Mouse (Mus musculus) Patski (cell line): ENCODE measurements around the gene Astn2. TPM values are rescaled to one million over a fixed set of nuclear protein-coding genes. Genes with fewer than 3 reads are reported as not detected.

Source experiments
- ATAC-seq: fragments of 100-300 bp; one replicate; pipeline ENCODE4 v1.8.0; 2021
- CTCF ChIA-PET: fragments of 350-600 bp; sonication (Branson Sonifier 250); formaldehyde crosslinking; loops from one replicate; lab custom pipeline; 2022; ENCODE audit warnings: inconsistent platforms; lab: Charles Lee
- POLR2A ChIA-PET: fragments of 350-600 bp; sonication (Branson Sonifier 250); formaldehyde crosslinking; loops from one replicate; lab custom pipeline; 2022; ENCODE audit warnings: antibody characterized with exemption, inconsistent platforms; lab: Charles Lee
- DNase-seq: peaks from one replicate; pipeline ENCODE4 v3.0.0-alpha.2; 2011; ENCODE audit warnings: low read depth, low spot score
- H3K27me3 ChIP-seq: fragments of 371-371 bp; one replicate; pipeline ENCODE4 v1.5.1; 2021
- CTCF ChIP-seq: fragments of 100-300 bp; IDR thresholded peaks from one replicate; pipeline ENCODE4 v1.5.1; 2021
- in situ Hi-C: fragments of 300-500 bp; cut with MboI; formaldehyde crosslinking; loops from 3 replicates; pipeline ENCODE4 v1.11.1; 2018; ENCODE audit warnings: low pct_unique_long_range_greater_than_20kb, mixed read lengths
- polyA plus RNA-seq: library from polyadenylated mRNA; unstranded; gene quantifications from one replicate; pipeline ENCODE4 v1.2.3, GENCODE M21; 2021

The Astn2 gene
- polyA plus RNA-seq, 1 experiment from 2014 or later, result 0.19 TPM

DNA sequence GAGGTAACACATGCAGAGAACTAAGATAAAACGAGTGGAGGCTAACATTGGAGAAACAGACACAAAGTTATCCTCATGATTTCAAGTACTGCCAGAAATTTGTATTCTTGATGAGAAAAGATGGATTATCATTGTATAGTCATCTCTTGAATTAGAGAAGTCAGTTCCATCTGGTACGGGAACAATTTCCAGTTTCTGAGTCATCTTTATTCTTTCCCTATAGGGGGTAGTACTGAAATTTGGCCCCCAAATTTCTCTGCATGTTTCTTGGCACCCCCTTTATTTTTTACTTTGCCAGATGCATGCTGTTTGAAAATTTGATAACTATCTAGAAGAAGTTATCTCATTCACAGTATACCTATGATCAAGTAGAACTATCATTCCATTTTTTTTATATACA is 420.8 kb downstream of the Astn2 start:
- POLR2A ChIA-PET, result no interaction called here
- peaks cover 7% of the 10 kb centered on the region for H3K27me3 ChIP-seq
- ATAC-seq (no peak), DNase-seq (no peak)
- CTCF ChIA-PET, result interaction anchor here (1.4 kb wide), 1 partner anchor 10 kb away, joined by 3 read pairs; no protein-coding TSS in a partner anchor
- no peak for TF ChIP-seq CTCF
- in situ Hi-C loops, result no loop called here

DNA sequence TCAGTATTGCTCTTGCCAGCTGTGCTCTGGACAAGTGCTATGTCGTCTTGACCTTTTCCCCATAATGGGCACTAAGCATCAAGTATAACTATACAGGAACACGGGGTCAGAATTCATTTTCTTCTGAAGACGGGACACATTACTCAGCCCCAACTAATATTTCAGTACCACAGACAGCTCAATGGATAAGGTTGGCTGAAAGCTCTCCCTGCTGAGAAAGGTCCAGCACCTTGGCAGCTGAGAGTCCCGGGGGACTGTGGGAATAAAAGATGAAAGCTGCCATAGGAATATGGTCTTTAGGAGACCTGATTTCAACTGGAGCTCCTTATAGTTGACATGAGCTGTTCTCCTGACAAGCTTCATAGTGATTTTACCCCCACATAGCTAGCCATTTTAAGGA is 421.5 kb downstream of the Astn2 start:
- in situ Hi-C loops, result no loop called here
- H3K27me3 ChIP-seq, result peaks cover 8% of the 10 kb centered on the region
- CTCF ChIA-PET, result interaction anchor here (1.4 kb wide), 1 partner anchor 10 kb away, joined by 3 read pairs; no protein-coding TSS in a partner anchor
- POLR2A ChIA-PET, result no interaction called here
- DNase-seq (peak; percentile 15), ATAC-seq (no peak)
- TF ChIP-seq CTCF, result no peak

DNA sequence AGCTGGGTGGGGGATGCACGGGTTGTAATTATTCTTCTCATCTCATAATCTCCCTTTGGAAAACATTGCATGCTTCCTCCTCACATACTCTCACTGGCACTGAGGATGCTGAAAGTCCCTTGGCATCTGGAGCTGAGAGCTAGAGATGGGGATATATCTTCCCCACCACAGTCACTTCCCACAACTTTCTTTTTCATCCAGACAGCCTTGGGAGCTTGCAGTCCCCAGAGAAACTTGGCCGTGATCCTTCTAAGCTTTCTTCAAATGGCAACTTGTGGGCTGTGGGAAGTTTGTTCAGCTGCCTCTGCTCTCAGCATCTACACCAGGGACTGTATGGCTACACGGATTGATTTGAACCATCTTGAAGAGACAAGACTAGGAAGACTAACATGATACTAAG is 428.2 kb downstream of the Astn2 start:
- ATAC-seq (no peak), DNase-seq (no peak)
- H3K27me3 ChIP-seq, result peaks cover 8% of the 10 kb centered on the region
- POLR2A ChIA-PET, result no interaction called here
- TF ChIP-seq CTCF, result no peak
- CTCF ChIA-PET, result no interaction called here
- in situ Hi-C loops, result no loop called here

DNA sequence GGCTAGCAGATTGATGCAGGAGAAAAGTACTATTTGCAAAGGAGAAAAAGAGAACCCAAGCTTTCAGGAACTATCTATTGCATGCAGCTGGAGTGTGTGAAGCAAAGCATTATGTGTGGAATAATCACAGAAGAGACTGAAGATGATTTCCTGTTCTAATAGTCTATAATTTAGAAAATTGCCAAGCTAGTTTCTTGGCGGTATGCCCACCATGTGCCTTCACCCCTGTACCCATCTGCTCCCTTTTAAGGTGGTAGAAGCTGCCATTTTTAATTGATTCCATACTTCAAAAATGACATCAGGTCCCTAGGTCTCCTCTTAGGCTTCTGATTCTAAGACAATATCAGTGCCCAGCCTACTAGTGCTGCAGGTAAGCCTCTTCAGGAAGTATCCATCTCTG is 432.0 kb downstream of the Astn2 start:
- in situ Hi-C loops, result no loop called here
- DNase-seq (no peak), ATAC-seq (no peak)
- POLR2A ChIA-PET, result no interaction called here
- no peaks in the 10 kb centered on the region for H3K27me3 ChIP-seq
- CTCF ChIA-PET, result interaction anchor here (1.3 kb wide), 1 partner anchor 10 kb away, joined by 3 read pairs; no protein-coding TSS in a partner anchor
- TF ChIP-seq CTCF, result no peak

DNA sequence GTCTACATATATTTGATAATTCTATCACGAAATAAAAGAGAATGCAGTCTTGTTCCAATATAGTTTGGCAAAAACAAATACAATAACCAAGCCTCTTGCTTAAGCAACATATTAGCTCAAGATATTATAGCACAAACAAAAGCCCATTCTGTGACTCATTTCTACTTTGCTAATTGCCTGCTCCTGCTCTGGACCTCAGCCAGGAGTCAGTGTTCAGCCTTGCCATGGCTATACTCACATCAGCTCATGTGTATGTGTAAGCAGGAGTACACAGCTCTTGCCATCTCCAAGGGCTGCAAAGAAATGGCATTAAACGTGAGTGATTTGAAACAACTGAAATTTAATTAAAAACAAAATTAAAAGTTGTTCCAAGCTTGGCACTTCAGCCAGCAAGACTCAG is 435.1 kb downstream of the Astn2 start:
- peak; percentile 2 for DNase-seq
- in situ Hi-C loops, result no loop called here
- no peaks in the 10 kb centered on the region for H3K27me3 ChIP-seq
- no peak for ATAC-seq
- TF ChIP-seq CTCF, result no peak
- CTCF ChIA-PET, result no interaction called here
- POLR2A ChIA-PET, result no interaction called here

DNA sequence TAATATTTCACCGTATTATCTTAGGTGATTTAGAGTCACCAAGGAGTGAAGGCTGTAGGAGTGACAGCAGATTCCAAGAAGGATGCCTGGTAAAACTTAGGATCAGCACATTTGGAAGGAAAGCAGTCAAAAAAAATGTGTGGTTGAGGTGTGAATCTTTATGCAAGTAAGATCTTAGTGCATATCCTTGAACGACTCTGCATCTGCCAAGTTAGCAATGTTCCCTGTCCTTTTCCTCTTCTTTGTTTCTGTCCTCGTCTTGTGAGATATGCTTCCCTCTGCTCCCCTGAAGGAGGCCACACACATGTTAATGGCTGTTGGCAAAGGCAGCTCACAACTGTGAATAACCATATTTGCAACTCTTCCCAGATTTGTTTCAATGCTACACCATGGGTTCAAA is 439.8 kb downstream of the Astn2 start:
- in situ Hi-C loops, result no loop called here
- no peak for DNase-seq
- TF ChIP-seq CTCF, result no peak
- ChIA-PET CTCF (no interaction called here), POLR2A (no interaction called here)
- ATAC-seq, result no peak
- no peaks in the 10 kb centered on the region for H3K27me3 ChIP-seq

DNA sequence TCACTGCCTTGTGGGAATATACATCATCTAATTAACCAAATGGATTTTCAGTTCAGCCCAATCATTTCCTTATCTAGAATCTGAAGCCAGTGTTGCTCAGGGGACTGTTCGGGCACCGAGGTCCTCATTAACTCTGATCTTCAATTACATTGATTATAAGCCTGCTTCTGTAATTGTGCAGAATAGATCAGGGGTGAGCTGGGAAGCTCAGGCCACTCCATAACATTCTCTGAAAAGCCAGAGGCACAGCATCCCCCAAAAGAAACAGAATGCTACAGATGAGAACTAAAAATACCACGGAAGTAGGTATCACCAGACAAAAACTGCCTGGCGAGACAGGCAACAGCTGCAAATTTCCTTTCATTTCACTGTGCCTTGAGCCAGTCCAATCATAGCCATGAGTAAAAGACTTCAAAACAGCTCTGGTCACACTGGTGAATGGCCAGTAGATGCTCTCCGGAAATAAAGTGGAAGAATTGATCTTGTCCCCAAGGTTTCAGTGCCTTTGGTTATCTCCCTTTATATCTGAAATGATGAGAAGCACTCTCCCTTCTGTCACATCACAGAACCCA is 445.1 kb downstream of the Astn2 start:
- DNase-seq (no peak), ATAC-seq (no peak)
- in situ Hi-C loops, result no loop called here
- TF ChIP-seq CTCF, result no peak
- H3K27me3 ChIP-seq, result no peaks in the 10 kb centered on the region
- POLR2A ChIA-PET, result no interaction called here
- CTCF ChIA-PET, result no interaction called here

DNA sequence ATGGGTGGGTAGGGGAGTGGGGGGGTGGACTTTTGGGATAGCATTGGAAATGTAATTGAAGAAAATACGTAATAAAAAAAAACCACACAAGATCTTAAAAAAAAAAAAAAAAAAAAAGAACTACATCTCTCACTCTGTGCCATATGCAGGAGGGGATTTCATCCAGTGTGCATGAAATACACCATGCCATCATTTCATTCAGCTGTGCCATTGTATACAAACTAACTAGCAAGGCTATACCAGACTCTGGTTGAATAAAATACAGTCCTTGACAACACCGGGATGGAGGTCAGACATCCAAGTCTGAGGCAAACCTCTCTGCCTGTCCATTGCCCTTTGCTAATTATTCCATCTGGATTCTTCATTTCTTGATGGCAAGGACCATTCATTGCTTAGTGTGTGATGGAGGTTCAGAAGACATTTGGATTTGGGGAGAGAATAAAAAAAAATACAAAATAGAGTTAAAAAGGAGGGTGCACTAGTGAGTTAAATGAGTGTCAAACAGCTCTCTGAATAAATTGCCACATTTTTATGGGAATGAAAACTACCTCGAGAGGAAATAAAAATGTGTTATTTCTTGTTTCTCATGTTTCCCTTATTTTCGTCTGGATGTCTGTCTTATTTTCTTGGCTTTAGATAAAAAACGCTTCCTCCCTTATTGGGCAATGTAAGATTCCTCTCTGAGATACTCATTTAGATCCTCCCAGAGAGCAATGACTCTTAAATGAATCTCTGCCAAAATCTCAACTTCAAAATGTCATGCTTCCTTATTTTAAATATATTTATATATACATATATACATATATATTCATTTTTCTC is 445.8 kb downstream of the Astn2 start:
- no peaks in the 10 kb centered on the region for H3K27me3 ChIP-seq
- DNase-seq, result no peak
- CTCF ChIA-PET, result no interaction called here
- in situ Hi-C loops, result no loop called here
- ATAC-seq, result no peak
- no peak for TF ChIP-seq CTCF
- POLR2A ChIA-PET, result no interaction called here

DNA sequence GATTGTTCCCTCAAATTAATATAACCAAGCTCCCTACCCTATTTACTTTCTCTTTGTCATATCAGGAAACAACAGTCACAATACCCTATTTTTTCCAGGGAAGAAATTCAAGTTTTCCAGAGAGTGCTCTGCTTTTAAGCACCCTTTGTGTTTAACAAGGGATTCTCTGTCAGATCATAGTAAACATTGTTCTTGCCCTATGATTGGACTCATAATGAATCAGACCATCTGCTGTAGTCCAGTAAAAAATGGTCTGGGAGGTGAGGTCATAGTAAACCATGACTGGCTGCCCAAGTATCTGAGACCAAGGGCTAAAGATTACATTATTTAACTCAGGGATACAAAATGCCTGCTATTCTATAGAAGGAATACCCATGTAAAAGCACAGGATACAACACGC is 452.5 kb downstream of the Astn2 start:
- no peak for TF ChIP-seq CTCF
- POLR2A ChIA-PET, result no interaction called here
- DNase-seq (no peak), ATAC-seq (no peak)
- CTCF ChIA-PET, result no interaction called here
- in situ Hi-C loops, result no loop called here
- no peaks in the 10 kb centered on the region for H3K27me3 ChIP-seq

DNA sequence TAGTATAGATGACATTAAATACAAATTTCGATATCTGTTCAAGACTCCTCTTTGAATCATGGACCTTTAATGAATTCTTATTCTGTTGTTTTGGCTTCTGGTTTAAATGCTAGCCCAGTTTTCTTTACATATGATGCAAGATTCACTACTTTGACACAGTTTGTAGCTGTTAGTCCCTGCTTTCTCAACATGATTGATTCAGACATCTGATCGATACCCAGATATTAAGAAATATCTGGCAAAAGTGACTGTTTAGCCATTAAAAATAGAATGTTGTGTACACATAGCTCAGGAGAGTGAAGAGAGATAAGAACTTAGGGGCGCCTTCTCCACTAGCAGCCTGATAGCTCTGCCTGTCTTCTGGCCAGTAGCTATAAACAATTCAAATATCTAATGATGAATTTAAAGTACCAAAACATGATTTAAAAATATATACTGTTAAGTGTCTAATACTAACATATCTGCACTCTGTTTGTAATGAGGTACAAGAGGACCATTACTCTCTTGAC is 457.2 kb downstream of the Astn2 start:
- ChIA-PET POLR2A (no interaction called here), CTCF (no interaction called here)
- H3K27me3 ChIP-seq, result no peaks in the 10 kb centered on the region
- in situ Hi-C loops, result no loop called here
- ATAC-seq (no peak), DNase-seq (no peak)
- no peak for TF ChIP-seq CTCF

DNA sequence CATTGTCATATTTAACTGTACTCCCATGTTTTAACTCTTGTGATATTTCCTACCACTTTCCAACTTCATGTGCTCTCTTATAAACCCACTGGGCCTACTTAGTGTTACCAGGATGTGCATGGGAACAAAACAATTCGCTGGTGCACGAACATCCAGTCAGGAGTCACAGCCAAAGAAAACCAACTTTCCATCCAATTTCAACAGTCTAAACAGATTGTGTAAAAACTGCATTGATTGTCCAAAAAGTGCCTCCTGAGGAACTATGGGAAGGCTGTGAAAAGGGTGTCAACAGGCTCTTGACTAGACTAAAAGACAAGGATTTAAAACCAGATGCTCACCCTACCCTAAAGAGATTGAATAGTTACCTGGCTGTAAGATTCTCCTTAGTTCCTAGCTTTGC is 458.4 kb downstream of the Astn2 start:
- CTCF ChIA-PET, result no interaction called here
- ATAC-seq (no peak), DNase-seq (no peak)
- TF ChIP-seq CTCF, result no peak
- POLR2A ChIA-PET, result no interaction called here
- no peaks in the 10 kb centered on the region for H3K27me3 ChIP-seq
- in situ Hi-C loops, result no loop called here
